Mouse (Mus musculus): ENCODE measurements around the gene Prelid1. TPM values are rescaled to one million over a fixed set of nuclear protein-coding genes. Genes with fewer than 3 reads are reported as not detected.

The Prelid1 gene
- 100 to 1,000 TPM; 150 to 169 TPM for total RNA-seq (2023)

GRCm38 (mm10) chr13:55319931-55320533, at the start of gene Prelid1:
Gene Prelid1, plus strand, starts transcription at chr13:55320500.

GRCm38 (mm10) chr13:55321434-55322129, 1.3 kb downstream of the Prelid1 start, which contains the start of gene Rab24:
Gene Rab24, minus strand, starts transcription at chr13:55321946.

GRCm38 (mm10) chr13:55329683-55330566, 9.6 kb downstream of the Prelid1 start, which contains the start of gene Mxd3:
Gene Mxd3, minus strand, starts transcription at chr13:55329823.

GRCm38 (mm10) chr13:55362453-55363060, 42.3 kb downstream of the Prelid1 start, which contains the start of gene Lman2:
Gene Lman2, minus strand, starts transcription at chr13:55362783.

GRCm38 (mm10) chr13:55369531-55370114, 49.3 kb downstream of the Prelid1 start, which contains the start of gene Rgs14:
Gene Rgs14, plus strand, starts transcription at chr13:55369732.

Other genes with a start within 250 kb of the Prelid1 start
- 10 to 100 TPM; 61.1 to 61.5 TPM for gene Uimc1, start 220.2 kb upstream of the Prelid1 start, total RNA-seq (2023)
- gene Zfp346, start 215.2 kb upstream of the Prelid1 start, total RNA-seq (2023): 10 to 100 TPM; 13.6 to 13.9 TPM
- not detected for gene Gm17617, start 187.0 kb upstream of the Prelid1 start, total RNA-seq (2023)
- gene Fgfr4, start 167.9 kb upstream of the Prelid1 start, total RNA-seq (2023): not detected
- 100 to 1,000 TPM; 133 to 136 TPM for gene Nsd1, start 110.7 kb upstream of the Prelid1 start, total RNA-seq (2023)
- 10 to 100 TPM; 50.4 to 51.8 TPM for gene Rab24, start 1.4 kb downstream of the Prelid1 start, total RNA-seq (2023)
- gene Mxd3, start 9.3 kb downstream of the Prelid1 start, total RNA-seq (2023): under 1 TPM; 0.36 to 0.52 TPM
- 100 to 1,000 TPM; 116 to 125 TPM for gene Lman2, start 42.3 kb downstream of the Prelid1 start, total RNA-seq (2023)
- 10 to 100 TPM; 65.0 to 65.2 TPM for gene Rgs14, start 49.2 kb downstream of the Prelid1 start, total RNA-seq (2023)
- gene Slc34a1, start 77.7 kb downstream of the Prelid1 start, total RNA-seq (2023): not detected
- not detected for gene Pfn3, start 94.7 kb downstream of the Prelid1 start, total RNA-seq (2023)
- not detected for gene F12, start 106.3 kb downstream of the Prelid1 start, total RNA-seq (2023)
- 100 to 1,000 TPM; 149 to 155 TPM for gene Grk6, start 124.6 kb downstream of the Prelid1 start, total RNA-seq (2023)
- gene Prr7, start 143.8 kb downstream of the Prelid1 start, total RNA-seq (2023): 10 to 100 TPM in 1 of 2 experiments, 1 to 10 TPM in 1; 8.6 to 10.9 TPM
- gene Dbn1, start 167.6 kb downstream of the Prelid1 start, total RNA-seq (2023): 1 to 10 TPM in 1 of 2 experiments, under 1 TPM in 1; 0.71 to 1.3 TPM
- 10 to 100 TPM in 1 of 2 experiments, 1 to 10 TPM in 1; 6.9 to 10.9 TPM for gene Pdlim7, start 193.2 kb downstream of the Prelid1 start, total RNA-seq (2023)
- 100 to 1,000 TPM; 249 to 258 TPM for gene Dok3, start 208.8 kb downstream of the Prelid1 start, total RNA-seq (2023)
- 10 to 100 TPM; 59.0 to 60.2 TPM for gene Ddx41, start 216.2 kb downstream of the Prelid1 start, total RNA-seq (2023)

All from monocyte, adult 59 days (primary cell).